Mouse (Mus musculus) liver, embryonic 14.5 days (tissue): ENCODE data around the gene Lexm. TPM values are rescaled to one million over a fixed set of nuclear protein-coding genes. Genes with fewer than 3 reads are reported as not detected.

Experiments used
- ATAC-seq: fragments of 200-750 bp; cut with Nextera tagmentation; 2 replicates; pipeline ENCODE4 v1.8.0; 2017; ENCODE audit warnings: moderate number of reproducible peaks, mild to moderate bottlenecking, moderate library complexity; ENCODE audit not compliant: insufficient read depth
- DNase-seq, 3 experiments: peaks; one replicate each; pipeline ENCODE4 v3.0.0-alpha.2; 2012 to 2013; ENCODE audit warnings: low read depth in 3 of 3, low spot score in 3 of 3
- H3K27ac ChIP-seq: fragments of 300-500 bp; sonication (generic); 2 replicates; pipeline ENCODE4 v1.5.1; 2014; ENCODE audit warnings: moderate library complexity, mild to moderate bottlenecking, control low read depth, inconsistent platforms
- H3K27me3 ChIP-seq: fragments of 300-500 bp; sonication (generic); 2 replicates; pipeline ENCODE4 v1.6.1; 2014; ENCODE audit warnings: mild to moderate bottlenecking, low read length, moderate library complexity; ENCODE audit not compliant: control insufficient read depth, insufficient read depth
- H3K36me3 ChIP-seq: fragments of 300-500 bp; sonication (generic); replicated peaks from 2 replicates; pipeline ENCODE4 v1.6.1; 2014; ENCODE audit warnings: low read depth; ENCODE audit not compliant: control insufficient read depth, insufficient read depth
- H3K4me1 ChIP-seq, 2 experiments: fragments of 200-500 bp in 1 of 2; fragments of 300-500 bp in 1 of 2; sonication (generic) in 1 of 2; replicated peaks; 2 replicates each; pipeline ENCODE4 v1.6.1; 2012 to 2014; ENCODE audit warnings: antibody characterized with exemption in 1 of 2, inconsistent platforms in 1 of 2, low read length in 1 of 2; ENCODE audit not compliant: control insufficient read depth in 2 of 2, insufficient read depth in 2 of 2
- H3K4me2 ChIP-seq: fragments of 300-500 bp; sonication (generic); 2 replicates; pipeline ENCODE4 v1.6.1; 2014; ENCODE audit warnings: low read depth, mild to moderate bottlenecking, control low read depth, moderate library complexity
- H3K4me3 ChIP-seq, 2 experiments: fragments of 200-500 bp in 1 of 2; fragments of 300-500 bp in 1 of 2; sonication (generic) in 1 of 2; 2 replicates each; pipeline ENCODE4 v1.5.1; 2012 to 2014; ENCODE audit warnings: low read depth in 2 of 2, low read length in 2 of 2, mild to moderate bottlenecking in 2 of 2, control low read depth in 1 of 2, inconsistent platforms in 1 of 2, moderate library complexity in 1 of 2; ENCODE audit not compliant: insufficient read depth in 1 of 2
- H3K9ac ChIP-seq: fragments of 300-500 bp; sonication (generic); replicated peaks from 2 replicates; pipeline ENCODE4 v1.6.1; 2014; ENCODE audit warnings: mild to moderate bottlenecking, control low read depth, moderate library complexity
- H3K9me3 ChIP-seq: fragments of 300-500 bp; sonication (generic); 2 replicates; pipeline ENCODE4 v1.6.1; 2016; ENCODE audit warnings: low read length, mixed read lengths; ENCODE audit not compliant: control insufficient read depth
- CTCF ChIP-seq: IDR thresholded peaks from 2 replicates; pipeline ENCODE4 v1.5.1; 2016; ENCODE audit warnings: antibody characterized with exemption, low read depth, control low read depth
- EP300 ChIP-seq: IDR thresholded peaks from 2 replicates; pipeline ENCODE4 v1.6.1; 2016; ENCODE audit warnings: antibody characterized with exemption, low read depth
- WGBS: fragments of 180-500 bp; shearing (Covaris S2); extraction: QIAGEN DNeasy Blood & Tissue Kit; methylation state at CpG from one replicate; pipeline ENCODE4 v1.1.7; 2014; ENCODE audit not compliant: insufficient replicate concordance; 5-methylcytosine and 5-hydroxymethylcytosine counted together
- polyA plus RNA-seq, 2 experiments: library from polyadenylated mRNA; depleted of rRNA in 1 of 2; stranded (reverse) in 1 of 2; unstranded in 1 of 2; fragments of >200 nt; fragmentation: Nextera tagmentation in 1 of 2; extraction: Ambion mirVana in 1 of 2; gene quantifications; 2 replicates each; pipeline versions ENCODE4 v1.2.1 to v1.2.3; 2012 to 2014

Gene Lexm
- polyA plus RNA-seq, 2 experiments: 0.10 TPM; not detected in 1

DNA sequence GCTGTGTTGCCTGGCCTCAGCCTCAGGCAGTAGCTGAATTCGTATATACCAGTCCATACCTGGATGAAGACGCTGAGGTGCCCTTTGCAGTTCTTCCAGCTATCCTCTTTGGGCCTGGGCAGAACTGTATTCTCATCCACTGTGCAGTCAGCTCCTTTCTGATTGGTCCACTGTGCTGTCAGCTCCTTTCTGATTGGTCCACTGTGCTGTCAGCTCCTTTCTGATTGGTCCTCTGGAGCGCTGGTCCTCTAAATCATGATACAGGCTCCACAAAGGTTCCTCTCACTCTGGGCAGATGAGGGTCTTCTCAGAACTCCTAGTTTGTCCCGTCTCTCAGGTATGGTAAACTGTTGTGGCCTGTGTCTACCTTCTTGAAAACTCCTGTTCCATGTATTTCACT lies 47.4 kb downstream of the Lexm start:
- H3K9me3 ChIP-seq: no peaks in the 10 kb centered on the region
- 82% methylated on average over 4 of the region's 4 CpGs for WGBS
- no peak overlapping the region for H3K27ac ChIP-seq
- no peak overlapping the region for H3K9ac ChIP-seq
- no peak for DNase-seq
- H3K4me2 ChIP-seq: no peak overlapping the region
- no peak for ATAC-seq
- no peak for TF ChIP-seq EP300
- no peak for TF ChIP-seq CTCF
- peaks cover 44% of the 10 kb centered on the region for H3K36me3 ChIP-seq
- H3K4me1 ChIP-seq: no peaks in the 10 kb centered on the region
- H3K27me3 ChIP-seq: no peaks in the 10 kb centered on the region
- no peak overlapping the region for H3K4me3 ChIP-seq

- peak overlapping the region; percentile 100 for H3K4me2 ChIP-seq
- DNase-seq (no peak), ATAC-seq (no peak)
- H3K4me1 ChIP-seq: peaks cover 10 to 31% of the 10 kb centered on the region in 2 experiments
- TF ChIP-seq CTCF: no peak
- TF ChIP-seq EP300: no peak
- no peak overlapping the region for H3K9ac ChIP-seq
- no peaks in the 10 kb centered on the region for H3K9me3 ChIP-seq
- no peaks in the 10 kb centered on the region for H3K27me3 ChIP-seq
- 82% methylated on average over 11 of the region's 11 CpGs for WGBS
- H3K4me3 ChIP-seq: no peak overlapping the region
- H3K36me3 ChIP-seq: peaks cover 24% of the 10 kb centered on the region
- no peak overlapping the region for H3K27ac ChIP-seq
These were observed 52.9 kb downstream of the Lexm start for GRCm38 (mm10) chr4:106564161-106564560.

DNA sequence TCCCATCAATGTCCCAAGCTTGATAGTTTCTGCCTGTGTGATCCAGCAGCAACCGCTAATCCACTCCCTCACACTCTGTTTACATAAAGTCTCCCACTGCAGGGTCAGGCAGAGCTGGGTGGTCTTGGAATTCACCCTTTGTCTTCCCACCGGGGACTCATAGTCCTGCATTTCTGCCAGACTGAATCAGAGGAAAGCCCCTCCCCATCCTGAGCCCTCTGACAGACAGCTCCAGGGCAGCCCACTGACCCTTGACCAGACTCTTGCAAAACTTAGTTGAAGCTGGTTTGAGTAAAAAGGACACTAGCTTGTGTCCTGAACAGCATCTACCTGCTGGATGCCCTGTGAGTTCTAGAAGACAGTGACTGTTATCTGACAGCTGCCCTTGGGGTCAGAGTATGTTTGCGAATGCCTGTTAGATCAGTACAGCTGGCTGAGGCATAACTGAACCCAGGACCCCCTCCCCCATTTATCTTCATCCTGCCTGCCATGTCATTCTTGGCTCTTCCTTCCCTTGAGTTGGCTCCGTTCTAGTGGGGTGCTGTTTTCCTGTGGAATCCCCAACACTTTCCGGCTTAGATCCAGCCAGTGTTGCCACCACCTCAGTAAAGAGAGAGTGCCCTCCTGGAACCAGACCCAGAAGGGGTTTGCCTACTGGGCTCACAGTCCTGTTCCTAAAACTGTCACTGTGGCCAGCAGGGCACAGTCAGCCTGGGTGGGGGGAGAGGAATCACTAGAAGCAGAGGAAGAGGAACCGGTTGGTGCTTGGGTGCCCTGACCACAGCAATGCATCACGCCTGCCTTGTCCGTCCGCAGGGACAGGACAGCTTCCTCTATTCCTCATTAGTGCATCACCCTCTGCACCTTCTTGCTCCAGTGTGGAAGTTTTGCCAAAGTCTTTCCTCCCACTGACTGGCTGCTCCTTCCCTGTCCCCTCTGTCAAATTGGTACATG lies 53.9 kb downstream of the Lexm start:
- H3K9me3 ChIP-seq: no peaks in the 10 kb centered on the region

DNA sequence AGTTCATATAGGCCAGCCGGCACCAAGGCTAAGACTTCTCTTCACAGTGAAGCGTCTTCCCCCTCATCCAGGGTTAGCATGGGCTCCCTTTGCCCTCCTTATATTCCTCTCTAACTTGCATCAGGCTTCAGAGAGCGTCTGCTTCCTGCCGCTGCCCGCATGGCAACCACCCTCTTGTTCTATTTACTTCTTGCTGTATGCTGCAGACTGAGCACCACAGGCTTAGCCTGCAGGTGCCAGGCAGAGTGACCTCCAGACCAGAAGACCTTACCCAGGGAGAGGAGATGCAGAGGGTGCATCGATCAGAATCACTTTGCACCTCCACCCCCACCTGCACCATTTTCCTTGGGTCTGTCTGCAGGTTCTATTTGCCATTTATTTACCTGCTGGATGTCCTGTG lies 55.0 kb downstream of the Lexm start:
- H3K36me3 ChIP-seq: peaks cover 21% of the 10 kb centered on the region
- H3K4me3 ChIP-seq: peak overlapping the region; percentile 80 to 94
- H3K9ac ChIP-seq: peak overlapping the region; percentile 82
- peak overlapping the region; percentile 100 for H3K4me2 ChIP-seq
- TF ChIP-seq EP300: no peak
- TF ChIP-seq CTCF: no peak
- H3K27me3 ChIP-seq: no peaks in the 10 kb centered on the region
- DNase-seq (no peak), ATAC-seq (no peak)
- H3K27ac ChIP-seq: peak overlapping the region; percentile 40; the same call in 1 of the 2 replicates
- H3K4me1 ChIP-seq: peaks cover 10 to 31% of the 10 kb centered on the region in 2 experiments
- no peaks in the 10 kb centered on the region for H3K9me3 ChIP-seq
- WGBS: 13% methylated on average over 6 of the region's 6 CpGs

More for the DNA sequence above, 53.9 kb downstream of the Lexm start:
- ATAC-seq: no peak
- DNase-seq: peak in 1 of 3 experiments; percentile 36
- Histone ChIP-seq H3K9ac (peak overlapping the region; percentile 34), H3K27ac (peak overlapping the region; percentile 16; the same call in 1 of the 2 replicates), H3K4me1 (peaks cover 10 to 31% of the 10 kb centered on the region in 2 experiments), H3K4me2 (peak overlapping the region; percentile 100), H3K27me3 (no peaks in the 10 kb centered on the region), H3K4me3 (peak overlapping the region; percentile 80 to 94), H3K36me3 (peaks cover 24% of the 10 kb centered on the region)
- TF ChIP-seq EP300 (no peak), CTCF (no peak; the same call in 1 of the 2 replicates)
- WGBS: 39% methylated on average over 9 of the region's 9 CpGs
